Mouse (Mus musculus) brain, embryonic 14.5 days (tissue): ENCODE measurements at regions not wholly inside any gene's neighbourhood (a gene's known extent, or its start where the extent isn't known, plus 50 kb on each side); places are given as distances from the start of the nearest gene placed in this dataset.
A peak's percentile ranks its signal among the peaks of the same experiment; 100 is the strongest.

Source experiments
- DNase-seq: peaks from one replicate; pipeline ENCODE4 v3.0.0-alpha.2; 2011; ENCODE audit warnings: low read depth
- CTCF ChIP-seq: fragments of 200-500 bp; IDR thresholded peaks from 2 replicates; pipeline ENCODE4 v1.5.1; 2012; ENCODE audit warnings: inconsistent platforms, mild to moderate bottlenecking, moderate library complexity, borderline replicate concordance; ENCODE audit not compliant: insufficient read depth, insufficient read length; ENCODE audit errors: extremely low read depth
- POLR2A ChIP-seq: fragments of 200-500 bp; IDR thresholded peaks from 2 replicates; pipeline ENCODE4 v1.6.1; 2012; ENCODE audit warnings: mild to moderate bottlenecking, inconsistent platforms, borderline replicate concordance; ENCODE audit not compliant: poor library complexity, insufficient read depth, insufficient read length, severe bottlenecking; ENCODE audit errors: extremely low read depth

DNA sequence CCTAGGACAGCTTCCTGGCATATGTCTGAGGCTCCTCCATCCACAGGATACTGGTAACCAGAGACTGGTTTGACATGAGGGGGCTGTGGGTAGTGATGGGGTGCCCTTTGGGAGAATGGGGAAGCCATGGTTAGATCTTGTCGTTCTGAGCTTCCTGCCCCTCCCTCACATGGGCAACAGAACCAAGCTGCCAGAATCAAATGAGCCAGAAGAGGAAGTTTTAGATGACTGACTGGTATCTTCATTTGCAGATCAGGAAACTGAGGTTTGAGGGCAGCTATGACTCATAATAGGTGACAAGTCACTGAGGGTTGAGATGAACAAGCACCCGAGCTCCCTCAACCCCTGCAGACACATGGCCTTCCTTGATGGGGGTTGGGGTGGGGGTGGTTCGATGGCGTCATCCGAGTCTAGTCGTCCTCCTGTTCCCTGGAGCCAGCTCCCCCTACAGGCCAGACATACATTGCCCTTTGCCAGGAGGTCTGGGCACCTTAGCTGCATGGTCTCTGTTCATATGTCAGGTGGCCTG, 204.7 kb downstream of the Uaca start:
- TF ChIP-seq POLR2A (no peak), CTCF (peak; percentile 16; the same call in 1 of the 2 replicates)
- DNase-seq = no peak

DNA sequence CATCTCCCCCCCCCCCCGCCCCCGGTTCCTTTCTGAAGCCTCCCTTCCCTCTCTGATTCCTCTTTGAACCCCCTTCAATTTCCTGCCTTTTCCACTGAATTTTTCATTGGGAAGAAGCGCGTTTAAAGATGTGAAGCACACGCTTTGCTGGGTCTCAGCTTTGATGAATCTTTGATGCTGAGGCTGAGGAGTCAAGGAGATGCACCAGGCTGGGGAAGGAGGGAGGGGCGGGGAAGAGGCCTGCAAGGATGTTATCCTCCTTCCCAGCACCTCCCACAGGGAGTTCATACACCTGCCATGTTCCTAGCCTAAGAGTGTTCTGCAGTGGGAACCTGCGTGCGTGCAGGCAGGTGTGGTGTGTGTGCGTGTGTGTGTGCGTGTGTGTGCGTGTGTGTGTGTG, 205.9 kb downstream of the Uaca start:
- no peak for TF ChIP-seq POLR2A
- TF ChIP-seq CTCF = no peak
- DNase-seq = peak; percentile 78

DNA sequence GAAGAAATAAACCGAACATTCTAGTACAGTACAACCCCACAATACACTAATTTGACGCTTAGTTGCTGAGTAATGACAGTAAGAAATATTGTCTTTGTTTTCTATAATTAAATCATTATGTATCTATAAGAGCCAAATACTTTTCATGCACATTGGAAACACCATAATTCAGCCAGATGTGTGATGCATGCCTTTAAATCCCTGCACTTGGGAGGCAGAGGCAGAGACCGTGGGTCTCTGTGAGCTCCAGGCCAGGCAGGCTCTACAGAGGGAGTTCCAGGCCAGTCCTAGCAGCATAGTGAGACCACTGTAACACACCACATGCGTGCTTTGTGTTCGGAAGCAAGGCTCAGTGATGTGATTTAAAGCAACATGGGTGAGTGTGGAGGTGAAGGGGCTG, 208.2 kb downstream of the Uaca start:
- no peak for DNase-seq
- TF ChIP-seq CTCF (no peak), POLR2A (no peak)

GRCm38 (mm10) chr9:61008446-61008845, 214.1 kb downstream of the Uaca start:
- TF ChIP-seq CTCF (no peak), POLR2A (no peak)
- no peak for DNase-seq

DNA sequence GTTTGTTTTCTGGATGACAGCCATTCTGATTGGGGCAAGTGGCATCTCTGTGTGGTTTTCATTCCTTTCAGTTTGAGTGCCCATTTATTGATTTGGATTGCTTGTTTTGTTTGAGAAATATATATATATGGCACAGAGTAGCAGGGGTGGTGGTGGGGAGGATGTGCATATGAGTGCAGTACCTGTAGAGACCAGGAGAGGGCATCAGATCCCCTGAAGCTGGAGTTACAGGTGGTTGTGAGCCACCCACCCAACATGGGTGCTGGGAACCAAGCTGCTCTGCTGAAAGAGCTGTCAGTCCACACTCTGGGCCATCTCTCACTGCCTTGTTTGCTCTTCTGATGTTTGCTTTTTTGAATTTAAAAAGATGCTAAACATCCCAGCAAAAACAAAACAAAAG, 216.7 kb downstream of the Uaca start:
- peak; percentile 40; the same call in 1 of the 2 replicates for TF ChIP-seq CTCF
- no peak for TF ChIP-seq POLR2A
- DNase-seq = no peak

DNA sequence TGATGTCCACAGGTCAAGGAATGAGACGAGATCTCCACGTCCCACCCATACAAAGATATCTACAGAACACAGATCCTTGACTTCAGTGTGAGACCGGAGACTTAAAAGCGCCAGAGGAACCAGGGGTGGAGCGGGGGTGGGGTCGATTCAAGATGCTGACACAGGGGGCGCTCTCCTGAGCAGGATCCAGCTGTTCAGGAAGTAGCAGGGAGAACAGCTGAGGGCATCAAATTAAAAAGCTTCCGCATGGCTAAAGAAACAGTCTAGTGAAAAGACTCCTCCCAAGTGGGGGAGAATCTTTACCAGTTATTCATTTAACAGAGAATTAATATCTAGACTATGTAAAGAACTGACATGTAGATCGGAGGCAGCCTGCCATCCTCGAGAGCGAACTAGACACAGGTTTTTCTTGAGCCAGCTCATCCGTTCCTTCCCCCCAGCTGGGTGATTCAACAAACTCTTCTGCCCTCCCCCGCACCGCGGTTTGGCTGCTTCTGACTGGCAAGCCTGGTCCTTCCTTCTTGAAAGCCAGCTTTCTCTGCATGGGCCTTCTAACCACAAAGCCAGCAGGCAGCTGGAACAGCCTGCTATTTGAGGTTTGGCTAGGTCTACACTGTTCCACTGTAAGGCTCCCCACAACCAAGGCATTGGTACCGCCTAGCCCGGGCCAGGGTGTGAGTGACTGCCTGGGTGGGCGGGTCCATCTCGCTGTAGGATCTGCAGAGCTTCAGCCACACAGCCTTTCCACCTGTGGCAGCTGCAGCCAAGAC, 218.6 kb downstream of the Uaca start:
- DNase-seq = peak; percentile 34
- TF ChIP-seq CTCF (no peak), POLR2A (no peak)

- no peak for DNase-seq
- TF ChIP-seq CTCF (no peak), POLR2A (no peak)
Measured at GRCm38 (mm10) chr9:61014151-61014550, 219.8 kb downstream of the Uaca start.

- no peak for TF ChIP-seq POLR2A
- TF ChIP-seq CTCF = no peak
- DNase-seq = peak; percentile 37
Measured at GRCm38 (mm10) chr9:61015374-61015890, 221.1 kb downstream of the Uaca start.

DNA sequence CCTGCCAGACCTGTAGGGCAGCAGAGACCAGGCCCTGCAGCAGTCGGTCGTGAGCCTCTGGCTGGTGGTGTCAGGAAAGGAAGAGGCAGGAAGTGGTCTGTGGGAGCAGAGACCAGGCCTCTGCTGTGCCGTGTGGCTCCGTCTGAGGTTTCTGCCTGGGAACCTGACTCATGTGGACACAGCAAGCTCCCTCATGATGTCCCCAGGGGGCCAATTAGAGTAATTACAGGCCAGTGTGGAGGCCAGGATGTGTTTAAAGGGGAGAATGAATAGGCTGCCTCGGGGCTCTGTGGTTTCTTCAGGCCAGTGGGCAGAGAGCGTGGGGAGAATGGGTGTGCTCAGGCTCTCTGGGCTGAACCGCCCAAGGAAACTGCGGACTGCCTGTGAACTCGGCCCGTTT, 222.3 kb downstream of the Uaca start:
- no peak for TF ChIP-seq POLR2A
- no peak for TF ChIP-seq CTCF
- DNase-seq = peak; percentile 68

DNA sequence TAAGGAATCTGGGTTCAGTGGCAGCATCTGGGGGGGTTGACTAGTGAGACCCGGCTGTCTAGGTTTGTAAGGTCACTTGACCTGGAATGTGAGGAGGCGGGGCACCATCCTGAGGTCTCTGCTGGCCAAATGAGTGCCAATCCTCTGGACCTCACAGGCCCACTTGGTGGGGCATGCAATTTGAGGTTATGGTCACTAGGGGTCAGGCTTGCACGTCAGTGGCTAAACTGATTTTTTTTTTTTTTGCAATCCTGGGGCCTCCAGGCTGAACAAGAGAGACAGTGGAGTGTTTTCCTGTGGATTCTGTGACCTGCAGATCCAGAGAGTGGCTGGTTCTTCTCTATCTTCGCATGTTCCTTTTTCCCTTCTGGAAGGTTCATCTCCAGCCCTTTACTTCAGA, 225.6 kb downstream of the Uaca start:
- no peak for DNase-seq
- TF ChIP-seq CTCF (peak; percentile 47; the same call in 1 of the 2 replicates), POLR2A (no peak)

GRCm38 (mm10) chr9:61021810-61022209, 227.5 kb downstream of the Uaca start:
- no peak for DNase-seq
- TF ChIP-seq CTCF = no peak
